Mouse (Mus musculus) C2C12 (cell line): ENCODE measurements around the gene Lgals3bp. TPM values are rescaled to one million over a fixed set of nuclear protein-coding genes. Genes with fewer than 3 reads are reported as not detected.

Source experiments
- H3K27me3 ChIP-seq: one replicate; pipeline ENCODE4 v1.6.1; 2011; ENCODE audit not compliant: control insufficient read depth, insufficient read depth, insufficient read length
- H3K36me3 ChIP-seq: one replicate; pipeline ENCODE4 v1.6.1; 2011; ENCODE audit not compliant: control insufficient read depth, insufficient read depth
- H3K4me3 ChIP-seq: one replicate; pipeline ENCODE4 v1.5.1; 2011; ENCODE audit warnings: mild to moderate bottlenecking, control low read depth; ENCODE audit not compliant: poor library complexity, insufficient read depth, severe bottlenecking
- H3K79me2 ChIP-seq: one replicate; pipeline ENCODE4 v1.6.1; 2011; ENCODE audit not compliant: control insufficient read depth, insufficient read depth
- H3K79me3 ChIP-seq: one replicate; pipeline ENCODE4 v1.6.1; 2011; ENCODE audit warnings: low read depth, control low read depth
- H3ac ChIP-seq: one replicate; pipeline ENCODE3; 2011; ENCODE audit warnings: low read depth; ENCODE audit not compliant: control insufficient read depth, insufficient read length
- CEBPB ChIP-seq: IDR thresholded peaks from one replicate; pipeline ENCODE4 v1.6.1; 2011; ENCODE audit warnings: low read depth, mild to moderate bottlenecking, control low read depth, moderate library complexity
- CTCF ChIP-seq: IDR thresholded peaks from one replicate; pipeline ENCODE4 v1.5.1; 2011; ENCODE audit not compliant: control insufficient read depth, insufficient read depth, insufficient read length
- FOSL1 ChIP-seq: IDR thresholded peaks from one replicate; pipeline ENCODE4 v1.8.0; 2011; ENCODE audit warnings: mild to moderate bottlenecking, low read length; ENCODE audit not compliant: poor library complexity, insufficient read depth, severe bottlenecking
- MAX ChIP-seq: IDR thresholded peaks from one replicate; pipeline ENCODE4 v1.6.1; 2011; ENCODE audit warnings: mild to moderate bottlenecking, control low read depth
- MYOD1 ChIP-seq: IDR thresholded peaks from one replicate; pipeline ENCODE4 v1.6.1; 2011; ENCODE audit warnings: low read depth; ENCODE audit not compliant: control insufficient read depth, insufficient read length
- MYOG ChIP-seq: IDR thresholded peaks from one replicate; pipeline ENCODE4 v1.6.1; 2011; ENCODE audit not compliant: control insufficient read depth, insufficient read length; ENCODE audit errors: extremely low read depth
- USF1 ChIP-seq: IDR thresholded peaks from one replicate; pipeline ENCODE4 v1.6.1; 2011; ENCODE audit warnings: low read depth, mild to moderate bottlenecking, control low read depth, moderate library complexity
- polyA plus RNA-seq: library from polyadenylated mRNA; unstranded; fragments of >200 nt; fragmentation: generic; extraction: Trizol; gene quantifications from one replicate; pipeline ENCODE4 v1.2.1, GENCODE M21; 2012; ENCODE audit warnings: missing spikeins

Lgals3bp gene
- polyA plus RNA-seq, 1 experiment = 6.6 TPM

- Histone ChIP-seq H3K79me2 (no peaks in the 10 kb centered on the region), H3K27me3 (no peaks in the 10 kb centered on the region), H3ac (no peak overlapping the region), H3K79me3 (no peaks in the 10 kb centered on the region), H3K4me3 (no peak overlapping the region), H3K36me3 (peaks cover 15% of the 10 kb centered on the region)
- no peak for TF ChIP-seq MYOD1
- TF ChIP-seq FOSL1 = no peak
- no peak for TF ChIP-seq MYOG
- no peak for TF ChIP-seq MAX
- no peak for TF ChIP-seq CTCF
- TF ChIP-seq CEBPB = no peak
- TF ChIP-seq USF1 = no peak
Measured at GRCm38 (mm10) chr11:118405311-118405710, 3.4 kb upstream of the Lgals3bp start.

DNA sequence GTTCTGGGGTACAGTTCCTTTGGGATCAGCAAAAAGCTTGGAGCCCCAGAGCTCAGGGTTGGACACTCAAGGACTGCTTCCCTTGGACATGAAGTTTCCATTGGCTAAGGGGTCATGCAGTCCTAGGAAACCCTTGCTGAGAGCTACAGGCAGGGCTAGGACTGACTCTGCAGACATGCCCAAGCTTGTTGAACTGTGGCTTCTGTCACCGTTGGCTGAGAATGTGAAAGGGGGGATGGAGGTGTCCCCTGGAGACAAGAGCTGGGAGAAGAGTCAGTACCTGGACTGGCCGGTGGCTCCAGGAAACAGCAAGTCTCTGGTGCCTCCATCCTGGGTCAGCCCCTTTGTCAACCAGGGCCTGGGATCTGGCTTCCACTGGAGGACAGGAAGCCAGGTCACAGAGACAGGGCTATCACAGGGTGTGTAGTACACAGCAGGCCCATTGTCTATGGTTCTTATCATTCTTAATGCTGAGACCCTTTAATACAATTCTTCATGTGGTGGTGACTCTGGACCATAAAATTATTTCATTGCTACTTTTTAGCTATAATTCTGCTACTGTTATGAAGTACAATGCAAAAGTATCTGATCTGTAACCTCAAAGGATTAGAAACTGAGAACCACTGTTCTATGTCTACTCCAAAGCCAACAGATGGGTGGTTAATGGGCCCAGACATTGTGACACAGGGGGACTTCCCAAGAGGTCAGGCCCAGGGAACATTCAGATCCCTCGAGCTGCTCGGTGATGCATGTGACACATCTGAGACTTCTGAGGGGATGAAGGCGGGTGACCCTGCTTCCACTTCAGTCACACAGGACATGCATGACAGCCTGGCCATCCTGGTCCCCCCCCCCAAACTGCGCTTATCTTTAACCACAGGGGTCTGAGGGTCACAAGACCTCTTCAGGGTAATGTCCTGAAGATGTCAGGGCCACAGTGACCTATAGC is 2.3 kb upstream of the Lgals3bp start:
- no peaks in the 10 kb centered on the region for H3K79me2 ChIP-seq
- H3ac ChIP-seq = no peak overlapping the region
- TF ChIP-seq CTCF = no peak
- no peak for TF ChIP-seq MYOD1
- no peak for TF ChIP-seq MAX
- TF ChIP-seq MYOG = no peak
- TF ChIP-seq CEBPB = no peak
- TF ChIP-seq USF1 = no peak
- TF ChIP-seq FOSL1 = no peak
- H3K4me3 ChIP-seq = no peak overlapping the region
- no peaks in the 10 kb centered on the region for H3K27me3 ChIP-seq
- H3K36me3 ChIP-seq = peaks cover 5% of the 10 kb centered on the region
- H3K79me3 ChIP-seq = no peaks in the 10 kb centered on the region

GRCm38 (mm10) chr11:118403183-118403582 is 1.3 kb upstream of the Lgals3bp start:
- no peak for TF ChIP-seq USF1
- no peak for TF ChIP-seq MYOG
- no peak for TF ChIP-seq FOSL1
- TF ChIP-seq CTCF = no peak
- H3K4me3 ChIP-seq = no peak overlapping the region

DNA sequence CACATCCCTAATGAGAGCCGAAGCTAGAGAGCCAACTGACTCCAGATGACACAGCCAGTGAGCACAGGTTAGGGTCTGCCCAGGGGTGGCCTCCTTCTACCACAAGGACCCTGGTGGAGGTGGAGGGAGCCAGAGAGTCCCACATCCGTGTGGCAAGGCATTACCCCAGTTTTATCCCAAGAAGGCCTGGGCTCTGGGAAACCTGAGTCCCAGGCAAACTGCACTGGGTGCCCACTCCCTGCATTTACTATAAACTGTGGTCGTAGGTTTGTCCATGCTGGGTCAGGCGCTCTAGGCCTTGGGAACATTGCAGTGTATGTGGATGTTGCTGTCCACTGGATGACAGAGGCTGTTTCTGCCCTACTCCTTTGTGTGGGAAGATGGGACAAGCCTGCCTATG is 697 bp downstream of the Lgals3bp start:
- no peak overlapping the region for H3ac ChIP-seq
- H3K36me3 ChIP-seq = no peaks in the 10 kb centered on the region
- H3K27me3 ChIP-seq = no peaks in the 10 kb centered on the region
- no peak for TF ChIP-seq CTCF
- no peak for TF ChIP-seq CEBPB
- H3K79me3 ChIP-seq = no peaks in the 10 kb centered on the region
- H3K4me3 ChIP-seq = no peak overlapping the region
- H3K79me2 ChIP-seq = no peaks in the 10 kb centered on the region

More at GRCm38 (mm10) chr11:118403183-118403582, 1.3 kb upstream of the Lgals3bp start:
- Histone ChIP-seq H3ac (no peak overlapping the region), H3K36me3 (peaks cover 2% of the 10 kb centered on the region), H3K27me3 (no peaks in the 10 kb centered on the region), H3K79me3 (no peaks in the 10 kb centered on the region), H3K79me2 (no peaks in the 10 kb centered on the region)

- Histone ChIP-seq H3K4me3 (no peak overlapping the region), H3K36me3 (no peaks in the 10 kb centered on the region)
Measured at GRCm38 (mm10) chr11:118400566-118400936, 1.3 kb downstream of the Lgals3bp start.

DNA sequence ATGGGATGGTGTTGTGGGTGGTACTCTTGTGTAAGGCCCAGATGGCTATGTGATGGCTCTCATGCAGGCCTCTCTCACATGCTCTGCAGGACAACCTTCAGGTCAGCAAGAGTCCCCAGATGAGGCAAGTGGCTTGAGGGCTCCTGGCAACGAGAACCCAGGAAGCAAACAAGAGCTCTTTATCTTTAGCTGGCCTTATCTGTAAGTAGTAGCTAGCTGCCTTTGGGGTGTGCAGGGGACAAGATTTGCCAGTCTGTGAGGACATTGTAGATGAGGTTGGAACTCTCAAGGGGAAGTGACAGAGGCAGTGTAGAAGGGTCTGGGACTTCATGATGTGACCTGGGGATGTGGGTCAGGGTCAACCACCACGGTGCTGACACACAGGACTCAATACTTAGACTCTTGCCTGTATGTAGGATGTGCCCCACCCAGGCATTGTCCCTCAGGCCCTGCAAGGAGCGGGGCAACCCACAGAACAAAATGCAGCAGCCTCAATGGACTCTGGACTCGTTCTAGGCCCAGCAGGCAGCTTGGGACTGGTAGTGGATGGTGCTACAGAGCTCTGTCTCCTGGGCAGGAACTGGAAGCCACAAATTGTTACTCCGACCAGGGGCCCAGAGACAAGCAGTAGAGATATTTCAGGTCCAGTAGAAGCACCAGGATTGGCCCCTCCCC is 1.9 kb downstream of the Lgals3bp start:
- no peak overlapping the region for H3K4me3 ChIP-seq
- TF ChIP-seq CEBPB = no peak
- TF ChIP-seq FOSL1 = no peak
- TF ChIP-seq CTCF = no peak
- TF ChIP-seq MYOD1 = no peak
- TF ChIP-seq USF1 = no peak
- TF ChIP-seq MYOG = no peak
- no peak for TF ChIP-seq MAX
- no peaks in the 10 kb centered on the region for H3K27me3 ChIP-seq
- H3ac ChIP-seq = no peak overlapping the region
- H3K79me2 ChIP-seq = no peaks in the 10 kb centered on the region
- no peaks in the 10 kb centered on the region for H3K79me3 ChIP-seq
- no peaks in the 10 kb centered on the region for H3K36me3 ChIP-seq

More at GRCm38 (mm10) chr11:118400566-118400936, 1.3 kb downstream of the Lgals3bp start:
- Histone ChIP-seq H3K27me3 (no peaks in the 10 kb centered on the region), H3K79me3 (no peaks in the 10 kb centered on the region), H3K79me2 (no peaks in the 10 kb centered on the region), H3ac (no peak overlapping the region)
- TF ChIP-seq CTCF = no peak
- no peak for TF ChIP-seq CEBPB
- no peak for TF ChIP-seq MYOG
- TF ChIP-seq USF1 = no peak
- no peak for TF ChIP-seq FOSL1
- TF ChIP-seq MYOD1 = no peak
- no peak for TF ChIP-seq MAX
